Mouse (Mus musculus) left cerebral cortex, postnatal 10 days (tissue): ENCODE measurements around the gene Tox4. TPM values are rescaled to one million over a fixed set of nuclear protein-coding genes. Genes with fewer than 3 reads are reported as not detected.
"Not testable (repeated sequence)": the region's sequence is repeated elsewhere in the genome, so short reads cannot be mapped to it uniquely, and the experiment has no call there.

ENCODE experiments used
- DNase-seq, 2 experiments: peaks; one replicate each; pipeline ENCODE4 v3.0.0; 2021 to 2022; ENCODE audit warnings: low spot score in 2 of 2, mixed read lengths in 1 of 2; ENCODE audit errors: extremely low spot score in 1 of 2
- intact Hi-C: fragments of 180-260 bp; cut with DNase I; formaldehyde crosslinking; loops from one replicate; pipeline ENCODE4 v1.15.1; 2025
- total RNA-seq, 2 experiments: library from RNA; stranded (reverse); gene quantifications; 2 replicates each; pipeline ENCODE4 v1.2.3; 2021

The Tox4 gene
- 10 to 100 TPM; 55.1 to 56.7 TPM for total RNA-seq

DNA sequence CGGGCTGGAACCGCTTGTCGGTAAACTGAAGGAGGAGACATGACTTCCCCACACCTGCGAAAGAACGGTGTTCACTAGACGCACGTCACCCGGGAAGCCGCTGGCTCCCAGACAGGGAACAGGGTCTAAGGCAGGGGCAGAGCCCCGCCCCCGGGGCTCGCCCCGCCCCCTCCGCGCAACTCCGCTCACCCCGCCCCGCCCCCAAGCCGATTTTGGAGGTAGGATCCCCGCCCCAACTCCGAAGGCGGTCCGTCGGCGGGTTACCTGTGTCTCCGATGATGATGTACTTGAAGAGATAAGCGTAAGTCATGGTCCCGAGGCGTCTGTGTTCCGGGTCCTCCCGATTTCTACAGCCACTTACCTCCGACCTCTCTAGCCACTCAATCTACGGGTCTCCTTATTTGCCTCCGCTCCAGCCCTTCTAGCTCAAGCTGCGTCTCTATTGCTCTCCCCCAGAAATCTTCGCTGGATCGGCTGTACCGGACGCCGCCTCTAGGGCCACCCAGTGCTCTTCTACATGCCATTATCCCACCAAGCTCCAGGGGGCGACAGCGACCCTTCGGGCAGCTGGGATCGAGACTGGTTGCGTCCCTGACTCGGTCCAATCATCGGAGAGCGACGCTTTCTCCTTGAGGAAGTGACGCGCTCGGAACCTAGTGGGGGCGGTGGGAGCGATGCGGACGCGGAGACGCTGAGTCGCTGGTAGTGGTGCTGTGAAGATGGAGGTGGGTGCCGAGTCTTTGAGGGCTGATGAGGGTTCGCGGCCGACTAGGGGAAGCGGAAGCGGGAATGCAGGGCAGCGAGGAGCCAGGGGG lies at the start of gene Tox4, which contains the start of gene Rab2b:
Tox4 (plus strand) TSS at position 215 of the 815 bp plus-strand sequence.
Rab2b (minus strand) TSS at position 614 of the 815 bp plus-strand sequence.
- intact Hi-C loops = no loop called here
- peak; percentile 97 to 99 for DNase-seq

GRCm38 (mm10) chr14:52232249-52232648 lies 46.7 kb upstream of the Tox4 start:
- DNase-seq = no peak
- intact Hi-C loops = no loop called here

GRCm38 (mm10) chr14:52235165-52235564 lies 43.8 kb upstream of the Tox4 start:
- intact Hi-C loops = no loop called here
- DNase-seq = no peak

DNA sequence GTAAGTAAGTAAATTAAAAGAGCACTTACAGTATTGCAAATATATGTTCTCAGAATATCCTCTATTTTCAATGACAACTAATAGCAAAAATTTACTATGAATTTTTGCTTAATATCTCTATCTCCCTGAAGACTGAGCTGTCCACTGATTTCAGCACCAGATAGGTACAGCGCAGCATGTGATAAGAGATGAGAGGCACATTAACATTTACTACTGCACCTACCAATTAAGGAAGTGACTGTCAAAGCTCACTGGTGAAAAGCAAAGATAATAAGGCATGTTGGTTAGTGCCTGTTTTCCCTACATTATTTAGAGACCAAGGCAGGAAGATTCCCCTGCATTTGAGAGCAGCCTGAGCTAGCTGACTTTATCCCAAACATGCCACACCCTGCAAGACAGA lies 42.7 kb upstream of the Tox4 start:
- DNase-seq = no peak
- intact Hi-C loops = no loop called here

- DNase-seq = peak; percentile 98 to 99
- intact Hi-C loops = loop anchor here (5.0 kb wide), 1 partner anchor 47 kb away; the partner anchor contains the start of gene Supt16
Observed at GRCm38 (mm10) chr14:52244041-52244689, 34.8 kb upstream of the Tox4 start.

DNA sequence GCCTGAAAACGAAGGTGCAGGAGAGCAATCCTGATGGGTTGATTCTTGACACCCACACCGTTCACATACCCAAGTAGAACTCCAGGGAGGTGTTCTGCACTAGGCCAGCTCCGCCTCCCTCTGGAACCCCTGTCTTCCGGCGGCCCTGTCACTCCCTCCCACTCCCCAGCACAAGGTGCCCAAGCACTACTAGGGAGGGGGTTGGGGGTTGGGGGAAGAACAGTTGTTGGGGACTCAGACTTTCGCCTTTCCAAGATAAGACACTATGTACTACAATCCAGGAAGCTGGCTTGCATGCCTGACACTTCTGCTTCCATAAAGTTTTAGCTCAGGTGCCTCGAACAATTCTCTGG lies 34.3 kb upstream of the Tox4 start:
- intact Hi-C loops = loop anchor here (5.0 kb wide), 1 partner anchor 47 kb away; the partner anchor contains the start of gene Supt16
- DNase-seq = no peak

GRCm38 (mm10) chr14:52246129-52246528 lies 32.8 kb upstream of the Tox4 start:
- no peak for DNase-seq
- intact Hi-C loops = no loop called here

DNA sequence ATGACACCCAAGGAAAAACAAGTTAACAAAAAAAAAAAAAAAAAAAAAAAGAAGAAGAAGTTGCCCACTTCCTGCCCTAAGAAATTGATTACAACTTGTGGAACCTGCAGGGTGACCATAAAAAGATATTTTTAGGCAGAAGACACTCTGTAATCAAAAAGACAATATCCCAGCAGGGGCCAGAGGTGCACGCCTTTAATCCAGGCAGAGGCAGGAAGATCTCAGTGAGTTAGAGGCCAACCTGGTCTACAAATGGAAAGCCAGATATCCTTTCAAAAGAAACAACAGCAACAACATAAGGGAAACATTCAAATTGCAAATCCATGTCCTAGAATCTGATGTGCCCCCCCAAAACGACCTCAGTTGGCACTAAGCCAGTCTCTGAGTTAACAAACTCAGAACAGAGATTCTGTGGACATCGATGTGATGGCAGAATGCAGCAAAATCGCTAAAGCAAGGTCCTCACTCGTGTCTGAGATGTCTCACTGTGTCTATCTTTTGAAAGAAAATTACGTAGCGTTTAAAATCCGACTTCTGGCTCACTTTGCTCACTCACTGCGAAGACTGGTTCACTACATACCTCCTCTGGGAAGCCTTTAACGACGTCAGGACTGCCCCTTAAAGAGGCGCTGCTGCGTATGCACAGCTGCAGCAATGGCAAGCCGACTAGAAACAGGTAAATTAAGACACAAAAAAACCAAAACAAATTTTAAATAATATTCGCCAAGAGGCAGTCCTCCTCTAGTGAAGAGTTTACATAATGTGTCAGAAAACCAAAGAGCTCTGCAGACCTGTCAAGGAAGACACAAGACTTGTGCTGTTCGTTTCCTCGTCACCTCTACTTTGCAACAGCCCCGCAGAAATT lies 22.4 kb upstream of the Tox4 start:
- no peak for DNase-seq
- intact Hi-C loops = no loop called here

- DNase-seq = peak; percentile 96 to 99
- intact Hi-C loops = no loop called here
Observed at GRCm38 (mm10) chr14:52257484-52258213, 21.3 kb upstream of the Tox4 start, which contains the start of gene Chd8. Chd8 (minus strand) TSS chr14:52257780.

DNA sequence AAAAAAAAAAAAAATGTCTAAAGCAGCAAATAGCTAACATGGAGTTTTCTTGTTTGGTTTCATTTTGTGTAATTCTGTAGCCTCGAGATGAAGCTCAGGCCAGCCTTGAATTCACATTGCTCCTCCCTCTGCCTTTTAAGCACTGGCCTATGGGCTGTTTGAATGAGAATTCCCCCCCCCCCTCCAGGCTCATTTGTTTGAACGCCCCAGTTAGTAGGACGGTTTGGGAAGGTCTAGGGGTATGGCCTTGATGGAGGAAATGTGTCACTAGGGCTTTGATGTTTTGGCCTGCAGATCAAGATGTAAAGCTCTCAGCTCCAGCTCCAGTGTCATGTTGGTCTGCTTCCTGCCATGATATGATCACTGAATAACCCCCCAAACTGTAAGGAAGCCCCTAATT lies 6.2 kb upstream of the Tox4 start:
- intact Hi-C loops = loop anchor here (5.0 kb wide), 1 partner anchor 45 kb away; no protein-coding TSS in a partner anchor
- no peak for DNase-seq

DNA sequence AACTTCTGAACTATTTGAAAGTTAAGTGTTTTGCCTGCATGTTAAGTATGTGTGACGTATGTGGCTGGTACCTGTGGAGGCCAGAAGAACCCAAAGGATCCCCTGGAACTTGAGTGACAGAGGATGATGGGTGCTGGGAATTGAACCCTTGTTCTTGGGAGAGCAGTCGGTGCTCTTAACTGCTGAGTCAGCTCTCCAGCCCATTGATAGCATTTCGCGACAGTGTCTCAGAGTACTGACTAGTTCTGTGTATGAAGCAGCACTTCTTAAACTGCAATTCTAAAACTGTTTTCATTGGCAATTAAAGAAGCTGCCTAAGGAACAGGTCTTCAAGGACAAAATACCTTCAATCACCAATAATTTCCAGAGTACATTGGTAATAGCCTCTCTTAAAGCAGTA lies 1.7 kb upstream of the Tox4 start:
- intact Hi-C loops = no loop called here

DNA sequence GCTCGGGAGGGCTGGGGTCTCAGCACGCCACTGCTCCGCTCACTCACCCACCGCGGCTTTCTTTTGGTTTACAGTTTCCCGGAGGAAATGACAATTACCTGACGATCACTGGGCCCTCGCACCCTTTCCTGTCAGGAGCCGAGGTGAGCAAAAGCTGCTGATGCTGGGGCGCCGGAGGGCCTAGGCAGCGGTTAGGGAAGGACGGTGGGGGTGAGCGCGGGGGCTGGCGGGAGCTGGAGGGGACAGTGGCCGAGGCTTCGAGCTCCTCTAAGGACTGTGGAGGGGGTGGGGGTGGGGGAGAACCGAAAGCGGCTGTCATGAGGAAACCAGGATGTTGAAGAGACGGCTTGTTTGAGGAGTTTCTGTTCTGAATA lies 788 bp downstream of the Tox4 start:
- intact Hi-C loops = loop anchor here (5.0 kb wide), 1 partner anchor 77 kb away; no protein-coding TSS in a partner anchor
- DNase-seq = peak in 1 of 2 experiments; percentile 70

More for the DNA sequence above, 1.7 kb upstream of the Tox4 start:
- DNase-seq = no peak

- intact Hi-C loops = loop anchor here (5.0 kb wide), 1 partner anchor 81 kb away; no protein-coding TSS in a partner anchor
- DNase-seq = no peak
Observed at GRCm38 (mm10) chr14:52283629-52284028, 4.7 kb downstream of the Tox4 start.

GRCm38 (mm10) chr14:52284191-52284590 lies 5.2 kb downstream of the Tox4 start:
- intact Hi-C loops = loop anchor here (5.0 kb wide), 1 partner anchor 82 kb away; no protein-coding TSS in a partner anchor
- DNase-seq = no peak

DNA sequence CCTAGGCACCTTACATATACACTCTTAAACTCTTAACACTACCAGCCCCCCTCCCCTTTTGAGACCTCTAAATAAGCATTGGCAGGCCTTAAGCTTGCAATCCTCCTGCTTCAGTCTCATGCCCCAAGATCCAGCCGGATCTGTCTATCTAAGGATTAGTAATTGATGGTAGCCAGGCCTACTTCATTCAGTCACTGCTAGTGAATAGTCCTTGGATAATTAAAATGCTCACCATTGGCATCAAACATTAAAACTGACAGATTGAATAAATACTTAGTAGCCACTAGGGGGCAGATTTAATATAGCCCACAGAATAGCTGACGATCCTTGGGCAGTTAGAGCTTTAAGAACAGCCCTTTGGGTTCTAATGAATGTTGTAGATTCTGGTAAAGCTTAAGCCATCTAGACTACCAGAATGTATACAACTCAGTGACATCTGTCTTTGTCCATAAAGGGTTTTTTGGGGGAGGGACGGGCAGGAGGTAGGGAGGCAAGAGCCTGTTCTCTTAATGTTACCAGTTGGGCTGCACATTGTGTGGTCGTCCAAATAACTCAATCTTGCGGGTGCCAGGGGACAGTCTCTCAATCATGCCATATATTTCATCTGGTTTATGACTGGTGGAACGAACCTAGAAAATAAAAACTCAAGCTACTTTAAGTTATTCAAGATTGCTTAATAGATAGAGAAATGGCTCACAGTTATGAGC lies 16.8 kb downstream of the Tox4 start:
- DNase-seq = no peak
- intact Hi-C loops = loop anchor here (2.0 kb wide), 1 partner anchor 43 kb away; no protein-coding TSS in a partner anchor

DNA sequence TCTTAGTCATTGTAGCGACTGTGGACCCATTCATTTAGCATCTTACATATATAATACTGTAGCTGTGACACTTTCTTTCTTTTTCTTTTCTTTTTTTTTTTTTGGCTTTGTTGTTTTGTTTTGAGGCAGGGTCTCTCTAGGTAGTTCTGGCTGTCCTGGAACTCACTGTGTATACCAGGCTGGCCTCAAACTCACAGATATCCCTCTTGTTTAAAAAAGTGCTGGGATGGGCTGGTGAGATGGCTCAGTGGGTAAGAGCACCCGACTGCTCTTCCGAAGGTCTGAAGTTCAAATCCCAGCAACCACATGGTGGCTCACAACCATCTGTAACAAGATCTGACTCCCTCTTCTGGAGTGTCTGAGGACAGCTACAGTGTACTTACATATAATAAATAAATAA lies 24.6 kb downstream of the Tox4 start:
- intact Hi-C loops, DNase-seq: not testable (repeated sequence)

DNA sequence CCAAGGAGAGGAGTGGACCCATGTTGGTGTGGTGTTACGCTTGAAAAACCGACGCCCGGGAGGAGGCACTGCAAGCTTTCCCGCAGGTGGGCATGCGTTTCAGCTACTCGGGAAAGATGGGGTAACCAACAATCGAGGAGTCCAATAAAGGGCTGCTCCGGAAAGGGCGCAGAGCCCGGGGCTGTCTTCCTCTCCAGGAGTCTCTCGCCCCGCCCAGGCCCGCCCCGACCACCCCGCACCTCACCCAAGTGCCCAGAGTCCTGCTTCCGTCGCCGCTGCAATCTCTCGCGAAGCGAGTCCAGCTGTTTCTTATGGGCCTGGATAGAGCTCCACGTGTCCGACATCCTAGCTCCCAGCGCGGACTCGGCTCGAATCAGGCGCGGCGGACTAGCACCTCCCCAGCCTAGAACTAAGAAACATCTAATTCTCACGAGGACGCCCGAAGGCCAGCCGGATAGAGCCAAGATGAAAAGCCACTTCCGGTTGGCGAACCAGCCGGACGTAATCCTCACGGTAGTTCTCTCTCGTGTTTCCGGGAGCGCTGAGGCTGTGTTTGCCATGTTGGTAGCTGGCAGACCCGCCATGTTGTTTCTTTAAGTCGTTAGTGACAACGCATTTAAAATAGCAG lies 25.8 kb downstream of the Tox4 start, which contains the start of gene Mettl3:
Mettl3 (minus strand) TSS at position 485 of the 628 bp plus-strand sequence.
- intact Hi-C loops = loop anchor here (2.0 kb wide), 1 partner anchor 34 kb away; no protein-coding TSS in a partner anchor
- DNase-seq = peak; percentile 94 to 95
